Mouse (Mus musculus): Measurements from ENCODE around the gene Plcb4.

Gene Plcb4

DNA sequence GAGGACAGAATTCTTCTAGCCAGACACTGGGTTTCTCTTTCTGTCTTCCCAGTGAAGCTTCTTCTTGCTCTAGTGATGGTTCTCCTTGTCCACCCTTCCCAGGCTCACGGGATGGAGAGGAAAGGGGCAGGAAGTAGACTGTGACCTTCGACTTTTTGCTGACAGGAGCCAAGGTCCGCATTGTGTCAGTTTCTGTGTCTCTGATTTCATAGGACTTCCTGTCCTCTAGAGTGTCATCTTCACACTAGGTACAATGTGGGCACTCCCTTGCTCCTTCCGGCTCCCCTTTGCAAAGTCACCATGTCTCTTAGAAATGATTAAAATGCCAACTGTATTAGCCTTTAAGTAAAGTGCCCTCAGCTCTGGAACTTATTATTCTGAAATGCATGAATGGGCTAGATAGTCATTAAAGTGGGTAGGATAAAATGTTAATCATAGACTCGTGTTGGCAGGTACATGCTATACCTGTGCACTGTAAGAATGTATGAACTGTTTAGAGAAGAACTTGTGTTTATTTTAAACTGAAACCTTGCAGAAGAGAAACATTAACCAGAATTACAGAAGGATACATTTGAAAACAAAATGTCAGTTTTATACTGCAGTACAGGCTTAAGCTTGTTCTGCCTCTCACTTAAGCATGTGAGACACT, 152.8 kb downstream of the Plcb4 start:
- no peak for DNase-seq (ENCODE audit: low spot score)

DNA sequence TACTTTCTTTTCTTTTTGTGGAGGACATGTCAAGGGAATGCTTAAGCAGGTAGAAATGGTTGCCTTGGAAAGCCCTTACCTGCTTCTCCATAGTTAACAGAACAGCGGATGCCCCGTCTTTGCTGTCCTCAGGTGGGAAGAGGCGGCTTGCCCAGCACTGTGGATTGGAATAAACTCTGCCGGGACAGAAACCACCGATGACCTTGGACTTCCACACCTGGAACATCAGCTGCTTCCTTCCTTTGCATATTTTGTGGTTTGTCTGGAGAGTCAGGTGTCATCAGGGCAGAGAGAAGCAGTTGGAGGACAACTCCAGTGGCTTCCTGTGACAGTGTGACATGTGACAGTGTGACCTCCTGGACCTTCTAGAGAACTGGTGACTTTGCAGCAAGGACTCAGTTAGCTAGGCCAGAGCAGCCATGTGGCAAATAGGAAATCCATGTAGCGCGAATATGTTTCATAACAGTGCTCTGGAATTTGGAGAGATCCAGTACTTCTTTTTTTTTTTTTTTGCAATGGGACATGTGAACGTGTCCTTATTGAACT, 154.0 kb downstream of the Plcb4 start:
- DNase-seq (ENCODE audit: low spot score), result no peak

DNA sequence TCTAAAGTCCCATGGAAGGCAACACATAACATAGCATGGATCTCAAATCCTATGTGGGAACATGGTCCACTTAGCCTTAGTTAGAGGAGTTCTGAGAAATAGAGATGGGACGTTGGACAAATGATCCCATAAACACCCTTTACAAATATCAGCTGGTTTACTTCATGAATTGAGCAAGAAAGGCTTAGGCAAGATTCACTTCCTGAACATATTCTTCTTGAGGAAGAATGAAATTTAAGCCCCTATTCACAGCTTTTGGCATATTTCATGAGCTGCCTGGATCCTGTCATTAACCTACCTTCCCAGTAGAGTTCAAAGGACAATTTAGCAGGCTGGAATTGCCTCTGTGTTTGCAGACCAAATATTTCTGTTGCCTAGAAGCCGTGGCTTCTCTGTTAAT, 161.9 kb downstream of the Plcb4 start:
- no peak for DNase-seq (ENCODE audit: low spot score)

DNA sequence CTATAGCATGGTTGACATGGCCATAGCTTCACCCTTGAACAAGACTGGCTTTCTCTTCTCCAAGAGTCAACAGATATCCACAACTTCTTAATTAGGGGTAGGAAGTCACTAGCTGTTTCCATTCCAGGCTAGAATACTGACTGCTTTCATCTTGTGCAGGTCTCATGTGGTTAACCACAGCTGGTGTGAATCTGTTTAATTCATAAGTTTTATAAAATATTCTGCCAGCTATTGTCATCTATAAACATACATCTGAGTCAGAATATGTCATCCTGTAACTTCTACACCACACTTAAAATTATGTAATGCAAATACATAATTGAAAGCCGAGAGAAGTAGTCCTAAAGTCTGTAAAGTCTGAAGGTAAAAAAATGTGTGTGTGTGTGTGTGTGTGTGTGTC, 164.9 kb downstream of the Plcb4 start:
- no peak for DNase-seq (ENCODE audit: low spot score)

DNA sequence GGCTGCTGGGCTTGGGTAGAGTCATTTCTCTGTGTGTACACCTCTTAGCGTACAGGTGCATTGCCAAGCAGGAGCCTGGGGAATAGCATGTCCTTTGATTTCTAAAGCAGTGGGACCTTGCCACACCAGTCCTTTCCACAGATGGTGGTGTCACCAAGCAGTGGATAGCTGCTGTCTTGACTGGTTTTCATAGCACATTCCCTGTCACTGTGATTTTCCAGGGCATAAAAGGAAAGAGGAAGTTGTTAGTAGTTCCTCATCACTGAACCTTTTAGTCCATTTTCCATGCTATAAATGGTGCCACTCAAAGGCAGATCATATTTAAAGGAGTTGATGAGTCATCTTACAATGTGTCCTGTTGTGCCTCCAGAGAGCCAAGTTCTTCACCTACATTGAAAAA, 165.9 kb downstream of the Plcb4 start:
- no peak for DNase-seq (ENCODE audit: low spot score)

DNA sequence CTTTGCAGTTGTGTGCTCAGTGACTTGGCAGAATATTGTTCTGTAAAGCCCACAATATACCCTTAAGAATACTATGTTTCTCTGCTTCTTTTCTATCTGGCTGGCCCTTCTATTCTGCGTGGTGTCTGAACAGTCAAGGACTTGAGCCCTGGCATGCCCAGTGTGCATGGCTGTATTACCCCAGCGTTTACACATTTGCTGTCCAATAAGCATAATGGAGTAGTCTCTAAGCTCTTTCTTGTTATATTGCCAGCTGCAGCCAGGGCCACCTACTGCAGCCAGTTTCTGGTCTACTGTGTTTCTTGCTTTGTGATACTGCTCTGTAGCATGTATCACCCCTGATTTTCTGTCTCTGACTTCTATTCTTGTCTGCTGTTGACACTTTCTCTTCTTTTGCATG, 166.8 kb downstream of the Plcb4 start:
- DNase-seq (ENCODE audit: low spot score), result no peak

DNA sequence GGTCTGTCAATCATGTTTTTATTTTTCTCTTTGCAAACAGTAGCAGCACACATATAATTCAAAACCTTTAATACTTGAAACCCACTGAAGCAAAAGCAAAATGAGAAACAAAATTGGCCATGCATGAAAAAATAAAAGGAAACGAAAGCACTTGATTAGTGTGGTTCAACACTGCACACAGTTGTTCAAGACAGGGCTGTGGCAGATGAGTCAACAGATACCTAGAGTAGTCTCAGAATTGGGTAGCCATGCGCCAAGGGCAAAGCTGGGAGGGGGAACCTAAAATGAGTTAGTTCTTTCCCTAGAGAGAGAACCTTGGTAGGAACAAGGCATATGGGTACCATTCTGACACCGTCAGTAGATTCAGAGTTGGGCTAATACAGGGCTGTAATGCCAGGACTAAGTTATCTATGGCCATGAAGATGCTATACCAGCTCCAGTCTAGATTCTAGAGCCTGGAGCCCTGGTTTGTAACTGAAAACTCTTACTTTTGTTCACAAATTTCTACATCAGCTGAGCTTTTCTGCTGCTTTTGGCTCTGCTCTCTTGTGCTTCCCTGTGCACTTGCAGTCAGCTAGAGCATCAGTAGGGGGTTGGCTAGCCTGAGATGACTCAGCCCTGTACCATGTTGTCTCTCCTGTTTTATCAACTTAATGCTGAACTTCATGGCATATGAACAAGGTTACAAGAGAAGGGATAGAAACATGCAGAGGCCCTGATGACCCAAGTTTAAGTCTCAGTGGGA, 168.0 kb downstream of the Plcb4 start:
- DNase-seq (ENCODE audit: low spot score), result no peak

DNA sequence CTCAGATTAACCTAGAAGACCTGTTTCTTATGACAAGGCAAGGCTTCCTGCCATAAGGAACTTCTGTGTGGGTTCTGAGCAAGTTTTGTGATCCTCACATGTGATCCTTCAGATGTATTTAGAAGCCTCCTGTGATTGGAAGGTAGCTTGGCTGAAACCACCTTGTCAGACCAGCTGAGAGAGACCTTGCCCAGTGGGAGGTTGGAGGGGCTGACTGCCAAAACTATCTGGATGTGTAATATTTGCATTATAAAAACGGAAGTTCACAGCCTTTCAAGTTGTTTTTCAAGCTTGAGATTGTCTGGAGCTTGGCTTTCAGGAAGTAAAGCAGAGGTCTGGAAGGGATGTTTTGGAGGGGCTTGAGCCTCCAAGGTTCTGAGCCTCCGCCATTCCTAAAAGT, 169.6 kb downstream of the Plcb4 start:
- no peak for DNase-seq (ENCODE audit: low spot score)

DNA sequence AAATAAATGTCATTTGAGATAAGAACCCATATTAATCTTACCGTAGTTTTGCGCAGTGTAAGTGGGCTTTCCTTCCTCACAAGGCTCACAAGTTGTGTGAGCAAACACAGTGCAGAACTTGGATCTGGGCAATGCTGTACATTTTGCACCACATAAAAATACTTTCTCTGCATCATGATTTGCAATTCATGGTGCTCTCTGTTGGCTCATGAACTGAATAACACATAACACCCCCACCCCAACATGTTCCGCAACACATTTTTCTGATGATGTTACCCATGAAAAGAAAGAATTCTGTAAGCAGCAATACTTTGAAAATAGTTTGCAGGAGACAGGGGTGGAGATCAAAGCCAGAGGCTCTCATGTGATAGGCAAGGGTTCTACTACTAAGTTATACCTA, 174.9 kb downstream of the Plcb4 start:
- DNase-seq (ENCODE audit: low spot score), result no peak

DNA sequence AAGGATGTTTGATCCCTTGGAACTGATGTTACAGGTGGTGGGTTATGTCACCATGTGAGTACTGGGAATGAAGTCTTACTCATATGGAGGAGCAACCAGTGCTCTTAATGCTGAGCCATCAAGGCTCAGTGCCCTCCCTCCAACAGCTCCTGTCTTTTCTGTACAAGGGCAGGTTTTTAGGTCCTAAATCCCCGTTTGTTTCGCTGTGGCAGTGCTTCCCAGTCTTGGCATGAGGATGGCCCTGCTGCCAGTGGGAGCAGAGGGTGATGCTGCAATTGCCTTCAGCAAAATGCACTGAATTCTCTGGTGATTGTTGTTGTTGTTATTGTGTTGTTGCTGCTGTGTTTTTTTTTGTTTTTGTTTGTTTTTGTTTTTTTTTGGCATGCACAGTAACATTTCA, 175.6 kb downstream of the Plcb4 start:
- DNase-seq (ENCODE audit: low spot score), result no peak

DNA sequence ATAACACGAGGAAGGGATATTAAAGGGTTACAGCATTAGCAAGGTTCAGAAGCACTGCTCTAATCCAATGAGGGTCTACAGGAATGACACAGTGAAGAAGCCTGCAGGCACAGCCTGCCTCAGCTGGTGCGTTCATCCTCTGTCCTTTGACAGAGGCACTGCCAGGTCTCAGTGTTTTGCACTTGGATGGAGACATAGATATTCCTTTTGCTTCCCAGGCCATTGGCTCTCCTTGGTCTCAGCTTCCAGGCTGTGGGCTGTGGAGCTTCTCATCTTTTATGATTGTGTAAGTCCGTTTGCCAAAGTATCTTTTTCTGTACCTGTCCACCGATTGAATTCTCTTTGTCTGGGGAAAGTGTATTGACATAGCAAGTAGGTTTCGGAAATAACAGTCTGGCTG, 177.1 kb downstream of the Plcb4 start:
- no peak for DNase-seq (ENCODE audit: low spot score)

DNA sequence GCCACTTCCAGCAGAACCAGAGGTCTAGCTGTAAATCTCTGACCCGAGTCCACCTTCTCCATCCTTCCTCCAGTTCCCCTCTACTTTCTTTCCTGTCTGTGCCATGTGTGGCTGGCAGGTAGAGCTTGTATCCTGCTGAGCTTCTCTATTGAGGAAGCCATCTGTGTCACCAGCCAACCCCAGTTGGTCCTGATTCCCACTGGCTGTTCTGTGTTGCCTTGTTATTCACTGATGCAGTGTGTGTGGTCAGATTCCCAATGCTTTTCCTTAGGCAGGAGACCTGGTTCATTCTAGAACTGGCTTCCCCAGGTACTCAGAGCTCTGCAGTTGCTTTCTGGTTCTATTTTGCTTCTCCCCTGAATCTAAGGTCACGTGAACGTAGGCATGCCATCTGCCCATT, 177.6 kb downstream of the Plcb4 start:
- no peak for DNase-seq (ENCODE audit: low spot score)

DNA sequence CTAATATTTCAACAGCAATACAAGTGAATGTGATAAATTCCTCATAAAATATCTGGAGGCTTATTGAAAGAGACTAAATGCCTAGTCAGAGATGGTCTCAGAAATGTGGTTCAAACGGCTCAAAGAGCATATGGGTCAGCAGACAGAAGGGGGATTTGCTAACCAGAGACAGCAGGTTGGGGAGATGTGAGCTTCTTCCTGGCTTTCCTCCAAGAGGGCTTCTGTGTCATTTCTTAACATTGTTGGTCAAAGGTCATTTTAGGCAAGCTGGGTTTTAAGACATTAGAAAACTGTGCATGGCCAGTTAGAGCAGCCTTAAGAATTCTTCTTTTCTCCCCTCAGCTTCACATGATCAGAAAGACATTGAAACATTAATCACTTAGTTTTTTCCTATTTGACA, 178.9 kb downstream of the Plcb4 start:
- DNase-seq (ENCODE audit: low spot score), result no peak

DNA sequence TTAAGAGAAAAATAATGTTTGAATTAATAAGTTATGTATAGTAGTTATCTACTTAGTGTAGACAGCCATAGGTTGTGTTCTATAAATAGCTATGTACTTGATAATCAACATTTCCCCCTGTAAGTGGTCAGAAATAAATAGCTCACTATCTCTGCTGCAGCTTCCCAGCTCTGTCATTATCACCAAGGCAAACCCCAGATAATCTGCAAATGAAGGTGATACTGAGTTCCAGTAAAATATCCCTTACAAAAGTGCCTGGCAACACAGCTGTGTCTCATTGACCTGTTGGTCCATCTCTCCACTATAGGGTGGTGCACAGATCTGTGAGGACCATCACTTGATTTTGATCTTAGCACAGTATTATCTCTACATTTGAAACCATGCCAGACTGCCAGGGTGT, 179.3 kb downstream of the Plcb4 start:
- DNase-seq (ENCODE audit: low spot score), result no peak

DNA sequence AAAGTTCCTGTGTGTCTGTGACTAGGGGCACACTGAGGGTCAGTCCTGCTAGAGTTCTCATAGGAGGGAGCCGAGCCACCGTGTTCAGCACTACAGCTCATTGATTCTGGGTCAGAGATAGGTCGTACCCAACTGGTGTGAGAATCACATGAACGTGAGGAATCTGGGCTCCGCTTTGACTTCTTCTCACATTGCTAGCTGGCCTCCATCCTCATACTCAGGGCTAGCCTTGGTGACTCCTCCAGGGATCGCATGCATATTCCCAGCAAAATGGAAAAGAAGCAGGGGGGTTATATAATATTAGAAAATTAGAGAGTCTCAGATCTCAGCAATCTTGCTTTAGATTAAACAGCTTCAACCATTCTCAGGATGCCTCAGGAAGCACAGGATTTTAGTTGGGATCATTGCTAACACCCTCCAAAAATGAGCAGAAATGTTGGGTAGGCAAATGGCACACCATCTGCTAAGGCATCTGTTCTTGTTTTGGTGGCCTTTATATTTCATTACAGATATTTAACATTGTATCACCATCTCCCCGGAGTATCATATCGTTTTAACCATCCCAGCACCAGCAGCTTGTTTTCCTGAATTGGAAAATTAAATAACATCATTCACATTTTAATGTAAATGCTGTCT, 180.0 kb downstream of the Plcb4 start:
- no peak for DNase-seq (ENCODE audit: low spot score)

DNA sequence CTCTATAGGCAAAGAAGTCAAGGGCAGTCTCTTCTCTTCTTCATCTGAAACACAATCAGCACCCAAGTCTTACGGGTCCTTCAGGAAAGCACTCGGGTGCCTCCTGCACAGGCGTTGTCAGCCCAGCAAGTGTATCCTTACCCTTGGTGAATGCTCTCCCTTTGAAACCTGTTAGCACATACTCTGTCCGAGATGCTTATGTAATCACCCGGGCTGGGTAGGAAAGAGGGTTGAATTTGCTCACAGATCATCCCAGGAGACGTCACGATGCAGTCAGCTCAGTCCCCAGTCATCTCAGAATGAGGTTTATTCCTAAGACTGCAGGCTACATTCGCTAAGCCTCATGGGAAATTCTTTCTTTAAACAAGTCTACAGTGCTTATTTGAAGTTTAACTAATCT, 184.9 kb downstream of the Plcb4 start:
- no peak for DNase-seq (ENCODE audit: low spot score)

DNA sequence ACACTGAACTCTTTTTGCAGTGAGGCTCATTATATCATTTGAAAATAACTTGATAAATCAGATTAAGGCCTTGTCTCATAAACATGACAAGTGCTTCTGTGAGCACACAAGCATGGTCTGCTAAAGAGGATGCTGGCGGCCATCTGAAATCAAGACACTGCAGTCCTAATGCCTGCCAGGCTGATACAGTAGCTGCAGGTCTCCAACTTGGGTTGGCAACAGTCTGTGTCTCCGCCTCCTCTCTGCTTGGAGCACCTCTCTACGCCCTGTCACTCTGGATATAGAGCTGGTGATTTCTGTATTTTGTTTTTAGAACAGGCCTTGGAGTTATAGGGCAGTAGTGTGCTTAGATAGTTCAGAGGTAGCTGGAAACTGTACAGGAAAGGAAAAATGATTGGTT, 188.1 kb downstream of the Plcb4 start:
- no peak for DNase-seq (ENCODE audit: low spot score)

DNA sequence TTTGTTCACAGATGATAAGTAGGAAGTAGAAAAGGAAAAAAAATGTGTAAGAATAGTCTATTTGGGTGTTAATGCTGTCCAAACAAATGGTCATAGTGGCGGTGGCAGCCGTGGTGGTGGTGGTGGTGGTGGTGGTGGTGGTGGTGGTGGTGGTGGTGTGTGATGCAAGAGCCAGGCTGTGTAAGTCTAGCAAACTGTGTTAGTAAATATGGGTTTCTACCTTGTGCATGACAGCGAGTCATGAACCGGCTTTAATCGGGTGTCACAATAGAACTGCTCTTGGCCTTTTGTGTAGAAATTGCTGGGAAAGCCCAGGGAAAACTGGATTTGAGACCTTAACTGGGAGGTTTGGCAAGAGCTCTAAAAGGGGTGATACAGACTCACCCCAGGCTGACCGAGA, 188.9 kb downstream of the Plcb4 start:
- DNase-seq (ENCODE audit: low spot score), result no peak

DNA sequence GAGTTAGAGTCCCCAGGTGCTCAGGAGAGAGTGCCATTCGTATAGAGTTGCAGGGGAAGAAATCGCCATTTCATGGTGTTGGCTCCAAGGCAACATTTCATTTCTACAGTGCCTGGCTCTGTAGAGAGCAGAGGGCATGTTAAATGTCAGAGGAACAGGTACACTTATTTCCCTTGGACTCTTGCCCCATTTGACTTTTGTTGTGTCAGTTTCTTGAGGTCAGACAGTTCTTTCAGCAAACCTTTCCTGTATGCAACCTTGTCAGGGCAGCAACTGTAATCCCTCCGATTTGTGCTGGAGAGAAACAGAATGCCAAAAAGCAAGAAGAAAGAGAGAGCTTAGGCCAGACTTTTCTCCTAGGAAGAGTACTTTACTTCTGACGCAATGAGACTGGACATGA, 189.4 kb downstream of the Plcb4 start:
- DNase-seq (ENCODE audit: low spot score), result no peak

DNA sequence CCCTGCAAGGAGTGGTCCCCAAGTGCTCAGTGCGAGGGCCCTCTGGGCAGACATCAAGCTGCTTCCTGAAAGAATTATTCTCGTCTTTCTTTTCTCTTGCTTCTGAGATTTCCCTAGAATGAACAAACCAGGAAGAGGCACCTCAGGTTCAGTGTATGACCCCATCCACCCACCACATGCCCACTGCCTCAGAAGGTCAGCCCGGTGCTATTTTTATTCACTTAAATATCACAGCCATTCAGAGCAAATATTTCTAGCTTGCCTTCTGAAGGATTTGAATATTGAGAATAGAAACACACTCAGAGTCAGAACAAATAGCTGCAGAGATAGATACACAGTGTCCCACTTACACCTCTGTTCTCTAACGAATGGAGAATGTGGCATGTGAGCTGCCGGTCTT, 193.2 kb downstream of the Plcb4 start:
- DNase-seq (ENCODE audit: low spot score), result no peak

DNA sequence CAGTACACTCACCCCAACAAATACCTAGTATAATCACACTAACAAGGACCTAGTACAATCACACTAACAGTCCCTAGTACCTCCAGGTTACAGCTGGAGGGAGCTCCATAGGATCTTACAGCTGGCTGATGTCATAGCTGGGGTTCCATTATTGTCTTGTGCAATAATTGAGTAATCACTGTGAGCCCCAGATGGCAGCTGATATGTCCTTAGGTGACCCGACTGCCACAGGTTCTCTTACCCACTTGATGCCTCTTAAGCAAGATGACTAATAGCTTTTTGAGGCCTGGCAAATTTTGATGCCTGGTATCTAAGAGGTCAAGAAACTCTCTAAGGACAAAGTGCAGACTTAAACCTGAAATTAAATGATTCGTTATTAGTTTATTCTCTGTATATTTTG, 194.3 kb downstream of the Plcb4 start:
- no peak for DNase-seq (ENCODE audit: low spot score)

DNA sequence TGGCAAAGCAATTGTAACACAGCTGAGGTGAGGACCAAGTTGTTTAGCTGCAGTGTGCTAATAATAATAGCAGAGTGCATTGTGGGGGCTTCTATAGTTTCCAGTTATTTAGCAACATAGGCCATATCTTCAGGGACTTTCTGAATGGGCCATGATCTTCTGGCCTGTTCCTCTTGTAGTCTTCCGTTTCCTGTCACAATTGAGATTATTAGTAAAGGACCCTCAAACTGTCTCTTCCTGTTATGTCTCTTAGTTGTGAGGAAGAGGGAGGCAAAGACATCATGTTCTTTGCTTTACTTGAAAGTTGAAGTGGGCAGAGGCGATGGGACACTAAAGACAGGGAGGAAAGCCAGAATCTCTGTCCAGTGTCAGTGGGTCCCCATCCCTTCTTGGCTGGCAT, 195.2 kb downstream of the Plcb4 start:
- no peak for DNase-seq (ENCODE audit: low spot score)

DNA sequence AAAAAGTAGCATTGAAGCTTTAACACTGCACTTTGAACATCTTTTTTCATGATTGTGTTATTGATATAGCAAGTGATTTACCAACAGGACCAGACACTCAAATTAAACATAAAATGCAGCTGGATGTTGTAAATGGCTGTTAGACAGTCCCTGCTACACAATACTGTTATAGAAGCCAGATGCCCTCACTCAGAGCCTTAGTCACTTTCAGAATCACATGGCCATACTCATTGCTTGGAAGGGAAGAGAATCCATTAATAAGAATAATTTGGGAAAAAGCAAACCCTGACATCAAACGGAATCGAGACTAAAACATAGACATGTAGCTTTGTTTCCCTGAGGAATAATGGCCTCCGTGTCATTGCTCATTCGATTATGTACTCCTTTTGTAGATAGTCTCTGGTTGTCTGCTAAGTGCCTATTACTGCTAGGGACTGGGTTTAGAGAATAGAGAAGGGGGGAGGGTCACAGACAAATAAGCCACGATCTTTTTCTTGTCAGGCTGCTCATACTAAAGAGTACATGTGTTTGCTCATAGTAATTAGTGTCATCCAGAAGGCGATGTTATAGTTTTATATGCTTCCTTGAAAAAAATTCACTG, 197.2 kb downstream of the Plcb4 start:
- peak; percentile 13 for DNase-seq (ENCODE audit: low spot score)
